Comparison of ENCODE assay signal across 22 mouse cellular contexts in genomic region chr1:120204834-120205233, GRCm38 (mm10).
DNase-seq lines count a peak whose midpoint lies in the region; TF ChIP-seq lines count a peak whose summit lies in the region.
"Had no signal": no experiment of that assay in that cellular context is flagged by ENCODE, and none has a peak within 500 bp of the region (broad histone marks: within the 10 kb centered on the region; RNA-seq: fewer than 3 reads in every experiment).

No protein-coding gene starts in this region.

- peak; percentile 60; the same call in 1 of the 2 replicates for TF ChIP-seq EP300 in ES-Bruce4 (IDR thresholded peaks at IDR 0.05; ENCODE audit: insufficient read depth, low read depth, low read length)

- no peak for TF ChIP-seq POLR2A in ES-Bruce4 (IDR thresholded peaks at IDR 0.05; ENCODE audit: insufficient read depth, low read length)

- no peak overlapping the region for H3K4me3 ChIP-seq in ES-Bruce4 (ENCODE audit: low read depth, low read length)
- H3K4me3 ChIP-seq: embryonic facial prominence, embryonic 13.5 days; embryonic facial prominence, embryonic 15.5 days; erythroblast, embryonic 14.5 days; forebrain, embryonic 10.5 days; forebrain, embryonic 12.5 days had no signal

- DNase-seq in Muller cell, postnatal 12 days (ENCODE audit: inconsistent ontology term) = peak; percentile 29
- DNase-seq in R1 (ENCODE audit: low read depth, low spot score) = peak; percentile 75
- DNase-seq in kidney, adult 9 months = no peak
- no peak for DNase-seq in retina, embryonic 14.5 days (ENCODE audit: low spot score)
- DNase-seq in right cerebral cortex, postnatal 4 days = no peak
- DNase-seq: adrenal gland, adult 8-10 months; adrenal gland, postnatal 14 days; adrenal gland, postnatal 36 days; B cell, adult 2 months; cerebellum, adult 11-12 months; cerebellum, adult 2 months; cerebellum, adult 9-10 months; cerebellum, postnatal 10 days; cerebellum, postnatal 25 days; embryo, embryonic 11 days had no signal

- no peak overlapping the region for H3K27ac ChIP-seq in ES-Bruce4 (ENCODE audit: insufficient read depth, low read length)
- H3K27ac ChIP-seq: embryonic facial prominence, embryonic 13.5 days; embryonic facial prominence, embryonic 15.5 days; forebrain, embryonic 10.5 days; forebrain, embryonic 12.5 days had no signal

- H3K27me3 ChIP-seq in ES-Bruce4 (ENCODE audit: control insufficient read depth, insufficient read depth, low read length, poor library complexity, severe bottlenecking) = no peaks in the 10 kb centered on the region
- H3K27me3 ChIP-seq: embryonic facial prominence, embryonic 15.5 days had no signal

- no peak for TF ChIP-seq CTCF in ES-Bruce4 (IDR thresholded peaks at IDR 0.05; ENCODE audit: low read depth, low read length)

- no peak overlapping the region for H3K9ac ChIP-seq in ES-Bruce4 (ENCODE audit: low read depth, poor library complexity, severe bottlenecking)
- H3K9ac ChIP-seq: embryonic facial prominence, embryonic 13.5 days; embryonic facial prominence, embryonic 15.5 days; forebrain, embryonic 12.5 days had no signal

- H3K4me1 ChIP-seq in ES-Bruce4 (ENCODE audit: control insufficient read depth, insufficient read depth, low read length) = peaks cover 1% of the 10 kb centered on the region
- H3K4me1 ChIP-seq: forebrain, embryonic 10.5 days; forebrain, embryonic 12.5 days had no signal

- no peaks in the 10 kb centered on the region for H3K36me3 ChIP-seq in ES-Bruce4 (ENCODE audit: control insufficient read depth, insufficient read depth, low read length, poor library complexity, severe bottlenecking)
- H3K36me3 ChIP-seq: embryonic facial prominence, embryonic 13.5 days; embryonic facial prominence, embryonic 15.5 days; forebrain, embryonic 10.5 days; forebrain, embryonic 12.5 days; G1E had no signal

- H3K9me3 ChIP-seq in ES-Bruce4 (replicated peaks; ENCODE audit: control insufficient read depth, insufficient read depth, low read length, poor library complexity, severe bottlenecking) = no peaks in the 10 kb centered on the region
- H3K9me3 ChIP-seq: embryonic facial prominence, embryonic 13.5 days; embryonic facial prominence, embryonic 15.5 days; forebrain, embryonic 10.5 days; forebrain, embryonic 12.5 days; G1E had no signal

Comparison
In these comparisons a context has a peak if more than half of its experiments do, and no peak if none do; other contexts are left out.
1. DNase-seq: peak in Muller cell, postnatal 12 days (single experiment) and R1 (single experiment); none in kidney, adult 9 months (single experiment), retina, embryonic 14.5 days (single experiment) and right cerebral cortex, postnatal 4 days (single experiment).